In the genomic region with DNA sequence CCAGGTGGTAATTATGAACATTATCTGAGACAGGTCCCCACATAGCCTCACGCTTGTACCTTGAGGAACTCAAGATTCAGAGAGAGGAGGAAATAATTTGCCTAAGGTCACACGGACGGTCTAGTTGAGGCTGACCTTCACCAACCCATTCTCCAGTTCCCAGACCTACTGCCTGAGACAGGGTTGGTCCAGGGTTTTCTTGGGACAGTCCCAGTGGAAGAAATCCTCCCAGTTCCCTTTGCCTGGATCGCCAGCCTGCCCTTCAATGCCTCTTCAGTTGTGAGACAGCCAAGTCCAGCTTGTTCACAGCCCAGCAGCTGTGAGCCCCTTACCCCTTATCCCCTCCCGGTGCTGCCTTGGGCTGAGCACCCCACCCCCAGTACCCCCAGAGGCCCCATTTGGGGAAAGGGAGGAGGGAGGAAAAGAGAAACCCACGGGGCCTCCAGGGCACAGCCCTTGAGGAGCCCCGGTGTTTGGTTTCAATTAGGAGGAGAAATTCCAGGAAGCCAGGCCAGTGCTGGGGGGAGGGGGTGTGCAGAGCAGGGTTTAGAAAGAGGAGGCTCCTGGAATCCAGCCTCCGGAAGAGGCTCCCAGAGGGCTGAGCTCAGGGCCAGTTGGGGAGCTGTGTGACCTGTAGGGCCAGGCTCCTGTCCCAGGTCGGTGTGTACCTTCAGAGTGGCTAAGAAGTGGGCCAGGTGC, we compare ENCODE assay signal across 8 mouse cellular contexts. TPM values are rescaled to one million over a fixed set of nuclear protein-coding genes. Genes with fewer than 3 reads are reported as not detected.
DNase-seq lines count a peak whose midpoint lies in the region; ATAC-seq and TF ChIP-seq lines count a peak whose summit lies in the region.

No protein-coding gene starts in this region.

- intact Hi-C loops in gastrocnemius, postnatal 14 days (cut with DNase I; ENCODE audit: low total_unique reads): loop anchor here (2.0 kb wide), 1 partner anchor 59 kb away; no protein-coding TSS in a partner anchor

- TF ChIP-seq CTCF in E14TG2a.4 (conservative IDR thresholded peaks at IDR 0.05; ENCODE audit: low read length): no peak
- no peak for TF ChIP-seq CTCF in liver, postnatal 0 days (IDR thresholded peaks at IDR 0.05; ENCODE audit: low read depth)

- H3K9me3 ChIP-seq in E14TG2a.4 (ENCODE audit: low read length): no peaks in the 10 kb centered on the region
- H3K9me3 ChIP-seq in intestine, embryonic 16.5 days (ENCODE audit: control insufficient read depth, low read length): no peaks in the 10 kb centered on the region
- no peaks in the 10 kb centered on the region for H3K9me3 ChIP-seq in liver, postnatal 0 days (ENCODE audit: low read length)

- WGBS in intestine, embryonic 16.5 days: 13% methylated on average over 9 of the region's 9 CpGs
- 20% methylated on average over 9 of the region's 9 CpGs for WGBS in liver, postnatal 0 days (ENCODE audit: insufficient replicate concordance)

- peak overlapping the region; percentile 50 for H3K4me2 ChIP-seq in intestine, embryonic 16.5 days (ENCODE audit: low read depth, low read length)
- 0 out of 2 replicates have a peak overlapping the region, but pooled peaks have one; percentile 29 for H3K4me2 ChIP-seq in liver, postnatal 0 days (ENCODE audit: low read depth, low read length)

- TF ChIP-seq EP300 in liver, postnatal 0 days (IDR thresholded peaks at IDR 0.05; ENCODE audit: low read depth): no peak

- peaks cover 78% of the 10 kb centered on the region for H3K4me1 ChIP-seq in E14TG2a.4 (replicated peaks; ENCODE audit: low read depth, low read length)
- peaks cover 23% of the 10 kb centered on the region for H3K4me1 ChIP-seq in intestine, embryonic 16.5 days (ENCODE audit: control insufficient read depth, insufficient read depth, low read length)
- peaks cover 14% of the 10 kb centered on the region for H3K4me1 ChIP-seq in liver, postnatal 0 days (ENCODE audit: insufficient read depth)

- H3K27ac ChIP-seq in intestine, embryonic 16.5 days (ENCODE audit: low read length): peak overlapping the region; percentile 81
- H3K27ac ChIP-seq in liver, postnatal 0 days (ENCODE audit: low read depth): peak overlapping the region; percentile 60; the same call in 1 of the 2 replicates

- H3K4me3 ChIP-seq in E14TG2a.4 (replicated peaks; ENCODE audit: low read length): peak overlapping the region; percentile 68
- 0 out of 2 replicates have a peak overlapping the region, but pooled peaks have one; percentile 4 for H3K4me3 ChIP-seq in intestine, embryonic 16.5 days (ENCODE audit: low read length)
- H3K4me3 ChIP-seq in liver, postnatal 0 days (ENCODE audit: low read depth, low read length): no peak overlapping the region

- peak; percentile 39 for DNase-seq in adrenal gland, postnatal 25 days
- peak; percentile 84 for DNase-seq in gastrocnemius, postnatal 14 days
- DNase-seq in liver, postnatal 0 days: peak; percentile 50
- DNase-seq in skeletal muscle tissue, adult 2 months (ENCODE audit: low read depth, low spot score): peak; percentile 60
- no peak for DNase-seq in frontal cortex, adult 2 months (ENCODE audit: extremely low spot score in 1 of 2, low spot score in 1 of 2)
- DNase-seq in spleen, postnatal 36 days (ENCODE audit: low spot score in 2 of 2): no peak

- no peaks in the 10 kb centered on the region for H3K27me3 ChIP-seq in E14TG2a.4 (ENCODE audit: insufficient read depth, low read length)
- H3K27me3 ChIP-seq in intestine, embryonic 16.5 days (replicated peaks; ENCODE audit: control insufficient read depth, insufficient read depth, low read length): no peaks in the 10 kb centered on the region
- H3K27me3 ChIP-seq in liver, postnatal 0 days (ENCODE audit: insufficient read depth, low read length): no peaks in the 10 kb centered on the region

- H3K36me3 ChIP-seq in E14TG2a.4 (ENCODE audit: insufficient read depth, low read length): peaks cover 20% of the 10 kb centered on the region
- H3K36me3 ChIP-seq in intestine, embryonic 16.5 days (ENCODE audit: control insufficient read depth, insufficient read depth, low read length): no peaks in the 10 kb centered on the region
- H3K36me3 ChIP-seq in liver, postnatal 0 days (replicated peaks; ENCODE audit: insufficient read depth, low read length): no peaks in the 10 kb centered on the region

- peak; percentile 91 for ATAC-seq in intestine, embryonic 16.5 days
- peak; percentile 63 for ATAC-seq in liver, postnatal 0 days

- H3K9ac ChIP-seq in intestine, embryonic 16.5 days (ENCODE audit: low read depth, low read length): peak overlapping the region; percentile 56
- H3K9ac ChIP-seq in liver, postnatal 0 days (replicated peaks): peak overlapping the region; percentile 48

RNA-seq across cellular contexts. Expression of a gene that starts 42.9 kb away (rescaled TPM):
- total RNA-seq in adrenal gland, postnatal 25 days (2021): 32.5 and 50.9 TPM in 2 replicates
- 10 to 100 TPM in 1 of 2 experiments, 1 to 10 TPM in 1; 8.4 to 15.9 TPM for total RNA-seq in gastrocnemius, postnatal 14 days (2021)
- polyA plus RNA-seq in intestine, embryonic 16.5 days (2015; fragmentation: Nextera tagmentation; extraction: Ambion mirVana): 18.3 and 21.5 TPM in 2 replicates
- polyA plus RNA-seq in liver, postnatal 0 days (2015; fragmentation: Nextera tagmentation; extraction: Ambion mirVana): 0.72 and 2.1 TPM in 2 replicates
- polyA plus RNA-seq in frontal cortex, adult 2 months (2012; rRNA removed): 19.4 and 21.4 TPM in 2 replicates

Comparison
In these comparisons a context has a peak if more than half of its experiments do, and no peak if none do; other contexts are left out.
1. DNase-seq: peak in adrenal gland, postnatal 25 days (single experiment), gastrocnemius, postnatal 14 days (single experiment), liver, postnatal 0 days (single experiment) and skeletal muscle tissue, adult 2 months (single experiment); none in frontal cortex, adult 2 months (0 of 2) and spleen, postnatal 36 days (0 of 2).